Mouse (Mus musculus) layer of hippocampus, adult 9-10 months (tissue): ENCODE measurements around the gene Kdm6b.
A peak's percentile ranks its signal among the peaks of the same experiment; 100 is the strongest.

ENCODE experiments used
- DNase-seq: peaks from one replicate; pipeline ENCODE4 v3.0.0; 2022; ENCODE audit warnings: low spot score

Kdm6b gene

DNA sequence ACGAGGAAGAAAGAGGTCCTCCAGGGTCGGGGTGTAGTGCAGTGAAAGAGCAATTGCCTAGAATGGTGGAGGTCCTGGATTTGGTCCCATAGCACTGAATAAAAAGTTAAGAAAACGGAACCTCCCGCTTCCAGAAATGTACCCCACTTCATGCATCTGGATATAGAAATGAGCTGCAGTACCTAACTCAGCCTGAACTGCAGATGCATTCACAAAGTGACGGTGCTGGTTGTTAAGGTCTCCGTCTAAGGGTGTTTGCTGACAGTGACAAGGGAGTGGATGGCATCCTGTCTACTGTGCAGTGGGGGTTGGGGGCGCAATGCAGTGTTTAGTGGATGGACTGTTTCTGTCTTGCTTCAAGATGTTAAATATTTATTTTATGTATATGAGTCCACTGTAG, 26.7 kb downstream of the Kdm6b start:
- DNase-seq = no peak

DNA sequence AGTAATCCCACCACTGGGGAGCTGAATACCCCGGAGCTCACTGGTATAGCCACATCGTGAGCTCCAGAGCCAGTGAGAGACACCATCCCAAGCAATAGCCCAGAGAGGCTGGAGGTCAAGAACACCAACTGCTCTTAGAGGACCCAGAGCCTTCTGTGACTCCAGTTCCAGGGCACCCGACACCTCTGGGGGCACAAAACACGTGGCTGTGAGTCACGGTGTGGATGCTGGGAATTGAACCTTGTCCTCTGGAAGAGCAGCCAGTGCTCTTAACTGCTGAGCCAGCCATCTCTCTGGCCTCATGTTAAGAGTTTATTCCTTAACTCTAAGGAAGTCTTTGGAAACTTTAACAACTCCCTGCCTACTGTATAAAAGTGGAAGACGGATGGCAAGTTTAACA, 28.5 kb downstream of the Kdm6b start:
- no peak for DNase-seq

DNA sequence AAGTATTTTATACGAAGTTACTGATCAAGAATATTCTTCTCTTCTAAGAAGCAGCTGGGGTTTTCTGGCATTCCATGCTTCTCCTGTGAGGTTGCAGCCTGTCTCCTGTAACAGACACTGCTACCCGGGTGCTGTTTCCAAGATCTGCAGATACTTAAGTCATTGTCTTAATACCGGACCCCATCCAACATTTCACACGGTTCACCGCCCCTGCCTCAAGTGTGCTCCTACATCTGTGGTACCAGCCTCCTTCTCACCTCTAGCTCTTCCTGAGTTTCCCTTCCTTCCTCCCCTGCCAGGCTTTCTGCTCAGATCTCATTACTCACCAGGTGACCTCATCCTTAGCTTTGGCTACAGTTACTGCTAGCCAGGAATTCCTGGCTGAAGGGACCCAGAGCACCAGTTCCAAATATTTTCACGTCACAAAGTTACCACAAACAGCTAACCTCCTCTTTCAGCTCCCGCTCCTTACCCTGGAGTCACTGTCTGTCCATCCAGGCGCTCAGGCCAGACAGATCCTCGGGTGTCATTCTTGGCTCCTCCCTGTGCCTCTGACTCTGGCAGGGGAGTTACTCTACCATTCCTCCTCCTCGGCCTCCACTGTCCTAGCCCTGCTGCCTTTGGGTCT, 30.9 kb downstream of the Kdm6b start:
- DNase-seq = no peak

DNA sequence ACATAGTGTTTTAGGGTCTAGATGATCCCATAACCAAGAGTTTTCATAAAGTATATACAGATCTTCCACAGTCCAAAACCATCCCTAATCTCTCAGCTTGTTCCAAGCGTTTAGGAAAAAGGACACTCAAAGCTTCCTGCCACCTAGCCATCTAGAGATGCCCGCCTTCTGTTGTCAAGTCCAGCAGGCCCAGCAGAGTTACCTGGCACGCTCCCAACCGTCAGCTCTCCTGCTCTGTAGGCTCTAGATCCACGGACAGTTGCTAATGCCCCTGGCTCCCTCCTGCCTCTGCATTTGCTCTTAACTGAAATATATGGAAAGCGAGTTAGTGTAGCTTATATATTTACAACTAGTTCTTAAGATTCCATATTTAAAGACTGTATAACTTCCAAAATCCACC, 32.1 kb downstream of the Kdm6b start:
- no peak for DNase-seq

DNA sequence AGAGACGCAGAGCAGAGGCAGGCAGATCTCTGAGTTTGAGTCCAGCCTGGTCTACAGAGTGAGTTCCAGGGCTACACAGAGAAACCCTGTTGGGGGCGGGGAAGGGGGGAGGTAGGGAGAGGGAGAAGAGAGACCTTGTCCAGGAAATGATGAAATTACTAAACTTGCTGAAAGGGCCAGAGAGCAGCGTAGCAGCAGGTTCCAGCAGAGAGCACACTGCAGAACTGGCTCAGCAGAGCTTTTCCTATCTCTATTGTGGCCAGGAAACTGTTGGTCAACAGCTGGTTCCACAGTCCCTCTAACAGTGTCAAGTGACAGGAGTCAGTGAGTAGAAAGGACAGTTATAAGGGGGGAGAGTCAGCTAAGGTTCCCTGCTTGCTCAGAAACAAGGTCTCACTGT, 33.9 kb downstream of the Kdm6b start:
- DNase-seq = no peak

GRCm38 (mm10) chr11:69377766-69378165, 35.7 kb downstream of the Kdm6b start:
- DNase-seq = no peak

DNA sequence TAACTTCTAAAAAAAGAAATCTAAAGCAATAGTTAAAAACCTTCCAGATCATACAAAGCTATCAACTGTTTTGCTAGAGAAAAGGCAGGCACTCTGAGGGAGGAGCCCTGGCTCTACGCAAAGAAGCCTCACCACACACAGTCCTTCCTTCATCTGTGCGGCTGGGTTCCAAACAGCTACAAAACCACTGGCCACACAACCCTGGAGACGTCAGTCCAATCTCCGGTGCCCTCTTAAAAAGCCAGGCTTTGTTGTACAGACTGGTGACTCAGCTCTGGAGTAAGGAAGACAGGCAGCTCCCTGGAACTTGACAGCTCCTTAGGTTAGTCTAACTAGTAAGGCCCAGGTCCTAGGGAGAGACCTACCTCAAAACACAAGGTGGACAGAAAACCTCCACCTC, 37.8 kb downstream of the Kdm6b start:
- DNase-seq = no peak

DNA sequence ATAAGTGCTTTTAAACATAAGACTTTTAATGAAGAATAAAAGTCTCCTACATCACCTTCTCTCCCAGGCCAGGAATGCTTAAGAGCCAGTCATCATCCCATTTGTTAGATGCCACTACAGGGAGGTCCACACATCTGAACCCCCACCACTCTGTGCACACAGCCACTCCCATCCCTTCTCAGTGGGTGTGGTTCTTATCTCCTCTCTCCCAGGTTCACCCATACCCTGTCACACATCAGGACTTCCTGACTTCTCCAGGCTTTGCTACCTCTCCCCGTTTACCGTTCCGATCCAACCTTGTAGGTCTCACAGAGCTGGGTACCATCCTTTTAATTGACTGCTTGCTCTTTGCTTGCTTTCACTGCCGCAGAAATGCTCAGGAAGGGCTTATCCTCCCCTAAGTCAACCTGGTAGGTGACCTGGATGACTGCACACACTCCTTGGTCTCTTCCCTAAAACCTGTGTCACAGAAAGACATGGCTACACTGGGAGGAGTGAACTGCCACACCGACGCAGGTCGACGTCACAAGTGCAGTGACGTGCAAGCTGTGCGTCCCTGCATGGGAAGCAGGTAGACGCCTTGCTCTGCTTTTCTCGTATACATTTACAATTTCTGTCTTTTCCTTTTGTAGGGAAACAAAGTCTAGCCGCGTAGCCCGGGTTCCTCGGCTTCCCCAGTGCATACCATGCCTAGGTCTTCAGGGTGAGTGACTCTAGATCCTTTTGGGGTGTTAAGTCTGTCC, 40.1 kb downstream of the Kdm6b start:
- no peak for DNase-seq

DNA sequence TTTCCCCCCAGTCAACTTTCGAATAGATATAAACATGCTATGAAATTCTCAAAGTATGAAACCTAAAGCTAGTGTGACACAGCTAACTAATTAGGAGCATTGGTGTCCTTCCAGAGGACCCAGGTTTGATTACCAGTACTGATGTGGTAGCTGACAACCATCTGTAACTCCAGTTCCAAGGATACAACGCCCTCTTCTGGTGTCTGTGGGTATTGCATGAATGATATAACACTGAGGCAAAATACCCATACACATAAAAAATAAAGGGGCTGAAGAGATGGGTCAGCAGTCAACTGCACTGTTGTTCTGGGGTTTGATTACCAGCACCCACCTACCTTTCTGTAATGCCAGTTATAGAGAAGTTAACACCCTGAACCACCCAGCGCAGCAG, 40.7 kb downstream of the Kdm6b start:
- no peak for DNase-seq

GRCm38 (mm10) chr11:69372056-69372779, 41.3 kb downstream of the Kdm6b start:
- DNase-seq = peak; percentile 84

- DNase-seq = no peak
Measured at GRCm38 (mm10) chr11:69371601-69372000, 41.9 kb downstream of the Kdm6b start.

DNA sequence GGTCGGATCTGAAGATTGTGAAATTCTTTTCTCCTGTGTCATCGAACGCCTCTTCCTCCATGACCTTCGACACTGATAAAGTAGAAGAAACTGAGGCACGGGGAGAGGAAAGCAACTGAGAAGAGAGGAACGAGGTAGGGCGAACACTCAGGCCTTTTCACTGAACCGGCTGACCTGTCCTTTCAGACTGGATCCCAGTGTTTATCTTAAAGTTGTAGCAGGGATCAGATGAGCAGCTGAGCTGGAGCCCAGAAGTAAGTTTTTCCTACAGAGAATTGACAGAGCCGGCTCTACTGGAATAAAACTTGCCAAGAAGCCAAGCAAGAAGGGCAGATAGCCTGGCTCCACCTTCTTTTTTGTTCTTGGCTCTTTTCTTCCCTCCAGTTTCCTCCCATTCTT, 42.7 kb downstream of the Kdm6b start:
- no peak for DNase-seq

DNA sequence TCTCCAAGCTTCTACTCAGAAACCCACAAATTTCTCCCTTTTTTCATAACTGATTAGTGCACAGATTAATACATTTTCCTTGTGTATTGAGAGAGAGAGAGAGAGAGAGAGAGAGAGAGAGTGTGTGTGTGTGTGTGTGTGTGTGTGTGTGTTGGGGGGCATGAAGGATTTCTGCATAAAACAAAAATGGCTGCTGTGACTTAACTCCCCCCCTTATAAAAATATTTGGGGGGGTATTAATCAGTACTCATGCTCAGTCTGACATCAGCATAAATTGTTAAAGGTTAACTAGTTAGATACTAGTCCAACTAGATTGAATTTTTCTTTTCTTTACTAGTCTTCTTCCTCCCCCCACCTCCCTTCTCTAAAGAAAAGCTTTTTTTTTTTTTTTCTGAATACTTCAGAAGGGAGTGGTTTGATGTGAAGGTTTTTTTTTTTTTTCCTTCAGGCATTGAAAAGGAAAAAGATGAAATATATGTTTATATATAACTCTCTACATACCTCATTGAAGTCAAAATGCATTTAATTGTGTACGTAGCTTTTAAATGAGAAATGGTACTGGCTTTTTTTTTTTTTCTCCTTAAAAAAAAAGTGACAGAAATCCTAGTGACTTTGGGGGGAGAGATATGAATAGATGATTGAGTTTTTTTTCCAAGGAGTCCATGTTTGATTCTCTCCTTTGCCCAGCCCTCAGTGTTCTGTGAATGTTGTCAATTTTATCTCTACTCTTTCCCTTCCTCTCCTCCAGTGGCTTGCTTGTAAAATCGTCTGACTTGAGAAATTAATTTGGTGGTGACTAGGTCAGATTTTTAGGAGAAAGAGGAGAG, 43.3 kb downstream of the Kdm6b start:
- no peak for DNase-seq

DNA sequence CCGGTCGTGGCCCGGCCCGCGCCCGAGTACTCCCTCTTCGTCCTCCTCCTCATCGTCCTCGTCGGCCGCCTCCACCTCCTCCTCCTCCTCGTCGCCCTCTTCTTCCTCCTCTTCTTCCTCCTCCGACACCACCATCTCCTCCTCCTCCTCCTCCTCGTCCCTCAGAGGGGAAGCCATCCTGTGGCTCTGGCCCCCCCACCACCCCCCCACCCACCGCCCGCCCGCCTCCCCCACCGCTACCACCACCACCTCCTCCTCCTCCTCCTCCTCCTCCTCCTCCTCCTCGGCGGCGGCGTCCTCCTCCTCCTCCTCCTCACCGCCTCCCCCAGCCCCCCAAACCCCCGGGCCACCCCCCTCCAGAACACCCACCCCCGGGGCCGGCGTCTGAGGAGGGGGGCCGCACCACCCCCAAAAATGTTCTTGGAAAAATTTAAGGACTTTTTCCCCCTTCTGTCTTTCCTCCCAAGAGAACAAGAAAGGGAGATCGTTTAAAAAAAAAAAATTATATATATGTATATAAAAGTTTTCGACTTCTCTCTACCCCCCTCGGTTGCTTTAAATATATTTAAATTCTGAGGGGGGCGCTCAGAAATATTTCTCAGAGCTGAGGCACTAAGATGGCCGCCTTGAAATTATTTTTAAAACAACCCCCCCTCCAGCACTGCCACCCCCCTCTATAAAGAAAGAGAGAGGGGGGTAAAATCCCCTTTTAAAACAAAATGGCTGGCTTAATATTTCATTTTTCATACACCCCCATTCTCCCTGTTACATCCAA, 44.1 kb downstream of the Kdm6b start, which contains the start of gene Chd3:
Gene Chd3, minus strand, starts transcription at position 192 of the 775 bp plus-strand sequence.
- DNase-seq = no peak

- no peak for DNase-seq
Measured at GRCm38 (mm10) chr11:69368356-69369214, 44.9 kb downstream of the Kdm6b start.

DNA sequence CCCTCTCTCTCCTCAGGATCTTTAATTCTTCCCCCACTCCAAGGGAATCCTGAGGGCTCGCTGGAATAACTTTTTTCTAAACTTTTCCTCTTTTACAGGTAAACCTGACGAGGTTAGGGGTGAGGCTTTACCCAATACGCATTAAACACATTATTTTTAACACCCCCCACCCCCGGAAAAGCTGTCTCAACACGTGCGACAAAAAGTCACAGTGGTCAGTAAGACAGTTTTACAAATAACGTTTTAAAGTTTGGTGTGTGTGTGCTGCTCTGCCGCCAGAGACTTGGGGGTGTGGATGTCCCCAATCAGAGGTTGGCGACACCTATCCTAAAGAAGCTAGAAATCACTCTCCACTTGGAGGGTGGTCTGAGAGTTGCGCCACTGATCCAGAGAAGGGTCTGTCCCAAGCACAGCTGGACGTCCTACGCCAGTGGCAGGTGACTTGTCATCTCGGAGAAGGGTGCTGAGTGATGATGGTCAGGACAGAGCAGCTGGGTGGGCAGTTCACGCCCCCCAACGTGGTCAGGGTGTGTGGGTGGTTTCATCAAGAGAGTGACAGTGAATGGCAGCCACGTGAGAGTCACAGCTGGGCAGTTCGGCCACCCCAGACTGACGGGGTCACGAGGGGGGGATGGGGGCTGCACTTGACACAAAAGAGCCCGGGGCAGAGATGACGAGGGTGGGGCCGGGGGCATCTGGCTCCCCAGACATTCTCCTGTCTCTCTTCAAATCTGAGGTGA, 45.7 kb downstream of the Kdm6b start:
- DNase-seq = no peak

- DNase-seq = no peak
Measured at GRCm38 (mm10) chr11:69366855-69367615, 46.4 kb downstream of the Kdm6b start.

DNA sequence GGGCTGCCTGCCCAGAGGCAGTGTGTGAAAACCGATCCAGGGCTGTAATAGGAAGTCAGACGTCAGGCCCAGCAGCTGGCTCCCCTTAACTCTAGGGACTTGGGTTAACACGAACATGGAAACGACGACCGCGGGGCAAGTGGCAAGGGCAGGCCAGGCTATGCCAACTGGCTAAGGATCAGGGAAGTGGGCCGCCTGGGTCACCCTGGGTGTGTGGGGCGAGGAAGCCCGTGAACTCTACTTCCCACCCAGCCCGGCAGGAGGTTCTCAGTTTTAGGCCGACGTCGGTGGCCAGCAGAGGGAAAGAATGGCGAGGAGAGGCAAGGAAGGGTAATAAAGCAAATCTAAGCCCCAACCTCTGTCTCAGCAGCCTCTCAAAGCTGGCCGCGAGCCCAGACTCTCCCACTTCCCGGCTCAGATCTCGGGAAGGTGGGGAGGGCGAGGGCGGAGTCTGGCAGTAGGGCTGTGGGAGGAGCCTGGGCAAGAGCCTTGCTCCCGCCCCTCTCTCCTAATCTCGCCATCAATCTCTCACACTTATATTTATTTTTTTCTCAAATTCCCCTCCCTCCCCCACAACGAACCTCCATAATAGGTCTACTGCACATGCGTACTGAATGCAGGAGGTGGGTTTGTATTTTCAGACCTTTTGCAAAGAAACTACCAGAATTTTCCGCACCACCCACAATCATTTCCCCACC, 47.2 kb downstream of the Kdm6b start:
- DNase-seq = peak; percentile 86
